8 mouse cellular contexts compared by ENCODE assay signal in the genomic region with DNA sequence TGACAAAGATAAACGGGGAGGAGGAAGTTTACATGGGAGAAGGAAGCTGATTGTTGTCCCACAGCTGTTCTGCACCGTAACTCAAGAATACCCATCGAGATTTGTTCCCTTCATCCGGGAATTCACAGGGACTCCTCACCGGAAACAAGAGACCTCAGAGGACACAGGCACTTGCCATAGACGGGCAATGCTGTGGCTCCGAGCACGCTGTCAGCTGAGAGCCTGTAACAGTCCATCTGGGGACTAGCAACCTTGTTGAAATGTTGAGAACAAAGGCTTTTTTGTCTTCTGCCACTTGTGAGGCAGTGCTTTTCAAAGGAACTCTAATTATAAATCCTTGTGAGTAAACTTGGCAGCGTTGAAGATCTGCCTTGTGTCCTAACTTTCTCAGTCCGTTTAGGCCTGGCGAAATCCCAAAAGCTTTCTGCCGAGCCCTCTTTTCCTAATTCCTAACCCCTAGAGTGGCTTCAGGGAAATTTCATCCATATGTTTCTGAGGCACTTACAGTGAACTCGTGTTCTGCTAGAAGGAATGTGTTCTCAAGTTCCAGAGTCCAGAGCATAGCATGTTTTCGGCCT. TPM values are rescaled to one million over a fixed set of nuclear protein-coding genes. Genes with fewer than 3 reads are reported as not detected.
A peak's percentile ranks its signal among the peaks of the same experiment; 100 is the strongest.
DNase-seq lines count a peak whose midpoint lies in the region; ATAC-seq and TF ChIP-seq lines count a peak whose summit lies in the region.

No protein-coding gene starts in this region.

- intact Hi-C loops in gastrocnemius, adult 2 months (cut with DNase I): loop anchor here (5.0 kb wide), 1 partner anchor 199 kb away; no protein-coding TSS in a partner anchor
- intact Hi-C loops in gastrocnemius, postnatal 36 days (cut with DNase I): no loop called here

- no peaks in the 10 kb centered on the region for H3K4me1 ChIP-seq in heart, embryonic 10.5 days
- no peaks in the 10 kb centered on the region for H3K4me1 ChIP-seq in kidney, adult 2 months (ENCODE audit: control insufficient read depth, insufficient read depth, low read length)
- peaks cover 16% of the 10 kb centered on the region for H3K4me1 ChIP-seq in limb, embryonic 14.5 days (ENCODE audit: control insufficient read depth, insufficient read depth, low read length)
- H3K4me1 ChIP-seq in neural tube, embryonic 13.5 days (replicated peaks): peaks cover 41% of the 10 kb centered on the region

- peak; percentile 49; the same call in 1 of the 2 replicates for ATAC-seq in common myeloid progenitor, adult 5-6 weeks (replicated peaks; ENCODE audit: low read depth, poor library complexity, severe bottlenecking)
- ATAC-seq in limb, embryonic 14.5 days (ENCODE audit: low FRiP score, low read depth): peak; percentile 78
- peak; percentile 51; the same call in 1 of the 2 replicates for ATAC-seq in neural tube, embryonic 13.5 days (ENCODE audit: low read depth)

- peak; percentile 42 for DNase-seq in gastrocnemius, adult 2 months
- DNase-seq in gastrocnemius, postnatal 36 days: no peak
- DNase-seq in heart, embryonic 10.5 days (ENCODE audit: low spot score): no peak
- peak; percentile 50 for DNase-seq in kidney, adult 2 months
- peak; percentile 85 for DNase-seq in limb, embryonic 14.5 days (ENCODE audit: low spot score)
- DNase-seq in spleen, adult 12 weeks (ENCODE audit: low spot score): no peak

- WGBS in heart, embryonic 10.5 days: 36% methylated on average over 14 of the region's 14 CpGs
- WGBS in kidney, adult 2 months: 23% methylated on average over 14 of the region's 14 CpGs
- WGBS in limb, embryonic 14.5 days: 19% methylated on average over 14 of the region's 14 CpGs
- 18% methylated on average over 14 of the region's 14 CpGs for WGBS in neural tube, embryonic 13.5 days

- no peak overlapping the region for H3K9ac ChIP-seq in limb, embryonic 14.5 days (ENCODE audit: low read depth, low read length, severe bottlenecking)
- H3K9ac ChIP-seq in neural tube, embryonic 13.5 days: no peak overlapping the region

- no peak overlapping the region for H3K4me2 ChIP-seq in limb, embryonic 14.5 days (replicated peaks; ENCODE audit: low read depth, low read length, severe bottlenecking)
- no peak overlapping the region for H3K4me2 ChIP-seq in neural tube, embryonic 13.5 days

- H3K36me3 ChIP-seq in heart, embryonic 10.5 days: no peaks in the 10 kb centered on the region
- H3K36me3 ChIP-seq in kidney, adult 2 months (ENCODE audit: control insufficient read depth, insufficient read depth, low read length): no peaks in the 10 kb centered on the region
- no peaks in the 10 kb centered on the region for H3K36me3 ChIP-seq in limb, embryonic 14.5 days (ENCODE audit: control insufficient read depth, insufficient read depth, low read length)
- no peaks in the 10 kb centered on the region for H3K36me3 ChIP-seq in neural tube, embryonic 13.5 days

- TF ChIP-seq CTCF in gastrocnemius, adult 2 months (IDR thresholded peaks at IDR 0.05): no peak
- TF ChIP-seq CTCF in kidney, adult 2 months (conservative IDR thresholded peaks at IDR 0.05; ENCODE audit: insufficient read depth, insufficient read length, low read depth, low read length): no peak

- no peaks in the 10 kb centered on the region for H3K27me3 ChIP-seq in heart, embryonic 10.5 days (ENCODE audit: insufficient read depth, poor library complexity, severe bottlenecking)
- no peaks in the 10 kb centered on the region for H3K27me3 ChIP-seq in kidney, adult 2 months (replicated peaks; ENCODE audit: control insufficient read depth, insufficient read depth, low read length)
- H3K27me3 ChIP-seq in limb, embryonic 14.5 days (ENCODE audit: control insufficient read depth, insufficient read depth, low read length): no peaks in the 10 kb centered on the region
- no peaks in the 10 kb centered on the region for H3K27me3 ChIP-seq in neural tube, embryonic 13.5 days

- no peaks in the 10 kb centered on the region for H3K9me3 ChIP-seq in heart, embryonic 10.5 days
- H3K9me3 ChIP-seq in limb, embryonic 14.5 days (ENCODE audit: control insufficient read depth, low read length): no peaks in the 10 kb centered on the region
- no peaks in the 10 kb centered on the region for H3K9me3 ChIP-seq in neural tube, embryonic 13.5 days

- H3K4me3 ChIP-seq in gastrocnemius, adult 2 months: peak overlapping the region; percentile 44
- no peak overlapping the region for H3K4me3 ChIP-seq in heart, embryonic 10.5 days
- H3K4me3 ChIP-seq in kidney, adult 2 months (ENCODE audit: insufficient read depth, low read depth, low read length): no peak overlapping the region
- no peak overlapping the region for H3K4me3 ChIP-seq in limb, embryonic 14.5 days (replicated peaks; ENCODE audit: low read length)
- no peak overlapping the region for H3K4me3 ChIP-seq in neural tube, embryonic 13.5 days

- TF ChIP-seq POLR2A in kidney, adult 2 months (IDR thresholded peaks at IDR 0.05; ENCODE audit: low read depth, low read length): no peak
- TF ChIP-seq POLR2A in limb, embryonic 14.5 days (IDR thresholded peaks at IDR 0.05; ENCODE audit: borderline replicate concordance, extremely low read depth, insufficient read depth, insufficient read length): no peak

- peak overlapping the region; percentile 72 for H3K27ac ChIP-seq in gastrocnemius, adult 2 months
- peak overlapping the region; percentile 30 for H3K27ac ChIP-seq in heart, embryonic 10.5 days
- peak overlapping the region; percentile 52; the same call in 1 of the 2 replicates for H3K27ac ChIP-seq in kidney, adult 2 months (ENCODE audit: insufficient read depth, low read depth, low read length)
- H3K27ac ChIP-seq in limb, embryonic 14.5 days (replicated peaks; ENCODE audit: low read depth, low read length): peak overlapping the region; percentile 26; the same call in 1 of the 2 replicates
- H3K27ac ChIP-seq in neural tube, embryonic 13.5 days (replicated peaks): peak overlapping the region; percentile 64

RNA-seq across cellular contexts. Expression of gene Cdhr3, which starts 18.3 kb away (rescaled TPM):
- 1 to 10 TPM in 1 of 2 experiments, under 1 TPM in 1; 0.69 to 1.4 TPM for total RNA-seq in gastrocnemius, adult 2 months (2021)
- total RNA-seq in gastrocnemius, postnatal 36 days (2021): under 1 TPM; 0.52 to 0.84 TPM
- total RNA-seq in common myeloid progenitor, adult 5-6 weeks (2017): not detected in 2 replicates
- polyA plus RNA-seq in heart, embryonic 10.5 days (2016; fragmentation: Nextera tagmentation; extraction: Ambion mirVana): 0.43 and 0.59 TPM in 2 replicates
- not detected in 2 replicates for polyA plus RNA-seq in kidney, adult 2 months (2012; rRNA removed)
- 1.0 and 1.5 TPM in 2 replicates for polyA plus RNA-seq in limb, embryonic 14.5 days (2012; rRNA removed)
- 0.32 and 0.43 TPM in 2 replicates for polyA plus RNA-seq in limb, embryonic 14.5 days (2014; fragmentation: Nextera tagmentation; extraction: Ambion mirVana)
- polyA plus RNA-seq in neural tube, embryonic 13.5 days (2015; fragmentation: Nextera tagmentation; extraction: Ambion mirVana): 0.18 and 0.33 TPM in 2 replicates

RNA-seq across cellular contexts. Expression of gene Atxn7l1, which starts 36.5 kb away (rescaled TPM):
- 10 to 100 TPM; 20.4 to 23.9 TPM for total RNA-seq in gastrocnemius, adult 2 months (2021)
- total RNA-seq in gastrocnemius, postnatal 36 days (2021): 10 to 100 TPM; 15.4 to 16.0 TPM
- total RNA-seq in common myeloid progenitor, adult 5-6 weeks (2017): 35.5 and 42.4 TPM in 2 replicates
- 11.5 and 13.6 TPM in 2 replicates for polyA plus RNA-seq in heart, embryonic 10.5 days (2016; fragmentation: Nextera tagmentation; extraction: Ambion mirVana)
- polyA plus RNA-seq in kidney, adult 2 months (2012; rRNA removed): 22.0 and 23.7 TPM in 2 replicates
- 23.1 and 27.0 TPM in 2 replicates for polyA plus RNA-seq in limb, embryonic 14.5 days (2012; rRNA removed)
- 15.3 and 15.7 TPM in 2 replicates for polyA plus RNA-seq in limb, embryonic 14.5 days (2014; fragmentation: Nextera tagmentation; extraction: Ambion mirVana)
- polyA plus RNA-seq in neural tube, embryonic 13.5 days (2015; fragmentation: Nextera tagmentation; extraction: Ambion mirVana): 22.1 and 23.3 TPM in 2 replicates

Comparison
In these comparisons a context has a peak if more than half of its experiments do, and no peak if none do; other contexts are left out.
1. DNase-seq: peak in gastrocnemius, adult 2 months (single experiment), kidney, adult 2 months (single experiment) and limb, embryonic 14.5 days (single experiment); none in gastrocnemius, postnatal 36 days (0 of 2), heart, embryonic 10.5 days (single experiment) and spleen, adult 12 weeks (single experiment).
2. Peak in every context shown above with its lines, with median percentiles within 50 percentile points of each other: H3K27ac ChIP-seq and ATAC-seq.